Mouse (Mus musculus) brain, embryonic 14.5 days (tissue): ENCODE data around the gene Hist1h2bj. TPM values are rescaled to one million over a fixed set of nuclear protein-coding genes. Genes with fewer than 3 reads are reported as not detected.
A peak's percentile ranks its signal among the peaks of the same experiment; 100 is the strongest.
"Not testable (repeated sequence)": the region's sequence is repeated elsewhere in the genome, so short reads cannot be mapped to it uniquely, and the experiment has no call there.

Experiments used
- DNase-seq: peaks from one replicate; pipeline ENCODE4 v3.0.0-alpha.2; 2011; ENCODE audit warnings: low read depth
- CTCF ChIP-seq: fragments of 200-500 bp; IDR thresholded peaks from 2 replicates; pipeline ENCODE4 v1.5.1; 2012; ENCODE audit warnings: inconsistent platforms, mild to moderate bottlenecking, moderate library complexity, borderline replicate concordance; ENCODE audit not compliant: insufficient read depth, insufficient read length; ENCODE audit errors: extremely low read depth
- POLR2A ChIP-seq: fragments of 200-500 bp; IDR thresholded peaks from 2 replicates; pipeline ENCODE4 v1.6.1; 2012; ENCODE audit warnings: mild to moderate bottlenecking, inconsistent platforms, borderline replicate concordance; ENCODE audit not compliant: poor library complexity, insufficient read depth, insufficient read length, severe bottlenecking; ENCODE audit errors: extremely low read depth
- polyA plus RNA-seq: library from polyadenylated mRNA; depleted of rRNA; stranded (reverse); fragments of >200 nt; gene quantifications from 2 replicates; pipeline ENCODE4 v1.2.3, GENCODE M21; 2012; rRNA removed

The Hist1h2bj gene
- polyA plus RNA-seq, 1 experiment = 20.2 TPM

GRCm38 (mm10) chr13:22043503-22044431, 753 bp downstream of the Hist1h2bj start:
- DNase-seq = peak; percentile 89
- TF ChIP-seq POLR2A (no peak), CTCF (0 out of 2 replicates have a peak, but pooled peaks have one; percentile 12)

GRCm38 (mm10) chr13:22044432-22045155, 1.6 kb downstream of the Hist1h2bj start:
- no peak for TF ChIP-seq CTCF
- TF ChIP-seq POLR2A = no peak
- DNase-seq = no peak

GRCm38 (mm10) chr13:22045311-22045710, 2.3 kb downstream of the Hist1h2bj start:
- TF ChIP-seq CTCF (no peak), POLR2A (no peak)
- DNase-seq = no peak

- TF ChIP-seq CTCF = no peak
- TF ChIP-seq POLR2A = no peak
- no peak for DNase-seq
Observed at GRCm38 (mm10) chr13:22049041-22049440, 6.0 kb downstream of the Hist1h2bj start.

- TF ChIP-seq CTCF (no peak), POLR2A (no peak)
- DNase-seq = peak; percentile 88
Observed at GRCm38 (mm10) chr13:22049737-22050440, 6.9 kb downstream of the Hist1h2bj start.

GRCm38 (mm10) chr13:22050591-22051522, 7.8 kb downstream of the Hist1h2bj start:
- peak; percentile 97 for DNase-seq
- TF ChIP-seq CTCF = peak; percentile 73
- no peak; the same call in 1 of the 2 replicates for TF ChIP-seq POLR2A

- TF ChIP-seq CTCF (no peak), POLR2A (no peak)
- no peak for DNase-seq
Observed at GRCm38 (mm10) chr13:22051523-22051859, 8.5 kb downstream of the Hist1h2bj start.

- TF ChIP-seq POLR2A (no peak), CTCF (no peak)
- DNase-seq = no peak
Observed at GRCm38 (mm10) chr13:22053754-22054153, 10.7 kb downstream of the Hist1h2bj start.

- TF ChIP-seq CTCF (no peak), POLR2A (no peak)
- DNase-seq = no peak
Observed at GRCm38 (mm10) chr13:22061422-22061821, 18.4 kb downstream of the Hist1h2bj start.

- TF ChIP-seq POLR2A (no peak), CTCF (no peak)
- no peak for DNase-seq
Observed at GRCm38 (mm10) chr13:22063468-22063867, 20.5 kb downstream of the Hist1h2bj start.

- not testable (repeated sequence) for DNase-seq
Observed at GRCm38 (mm10) chr13:22084140-22084539, 41.1 kb downstream of the Hist1h2bj start, which contains the start of gene Vmn1r188. Gene Vmn1r188 (plus strand): TSS chr13:22084440.

Other genes starting within 250 kb of the Hist1h2bj start
- gene Hist1h2bq, start 233.0 kb upstream of the Hist1h2bj start, polyA plus RNA-seq = 12.6 and 16.3 TPM in 2 replicates
- gene Hist1h2ao, start 232.7 kb upstream of the Hist1h2bj start, polyA plus RNA-seq = not detected in 2 replicates
- not detected in 2 replicates for gene Hist1h4m, start 231.5 kb upstream of the Hist1h2bj start, polyA plus RNA-seq
- 25.9 and 58.6 TPM in 2 replicates for gene Hist1h4n, start 211.0 kb upstream of the Hist1h2bj start, polyA plus RNA-seq
- gene Hist1h2ap, start 209.7 kb upstream of the Hist1h2bj start, polyA plus RNA-seq = 71.3 and 78.4 TPM in 2 replicates
- 5.6 and 6.6 TPM in 2 replicates for gene Hist1h2br, start 209.5 kb upstream of the Hist1h2bj start, polyA plus RNA-seq
- 14.5 and 14.9 TPM in 2 replicates for gene Zfp184, start 98.1 kb upstream of the Hist1h2bj start, polyA plus RNA-seq
- 0.04 TPM in 1 of 2 replicates, not detected in the other for gene Pom121l2, start 62.0 kb upstream of the Hist1h2bj start, polyA plus RNA-seq
- gene Prss16, start 33.5 kb upstream of the Hist1h2bj start, polyA plus RNA-seq = 0.08 and 0.21 TPM in 2 replicates
- 8.8 and 13.4 TPM in 2 replicates for gene Hist1h2ah, start 7.6 kb upstream of the Hist1h2bj start, polyA plus RNA-seq
- gene Hist1h2bk, start 7.3 kb upstream of the Hist1h2bj start, polyA plus RNA-seq = 20.9 and 21.3 TPM in 2 replicates
- gene Hist1h4i, start 1.9 kb upstream of the Hist1h2bj start, polyA plus RNA-seq = 20.0 and 40.1 TPM in 2 replicates
- 32.1 and 55.3 TPM in 2 replicates for gene Hist1h2ag, start 270 bp upstream of the Hist1h2bj start, polyA plus RNA-seq
- not detected in 2 replicates for gene Vmn1r188, start 41.2 kb downstream of the Hist1h2bj start, polyA plus RNA-seq
- gene Vmn1r189, start 62.6 kb downstream of the Hist1h2bj start, polyA plus RNA-seq = not detected in 2 replicates
- gene Vmn1r191, start 140.8 kb downstream of the Hist1h2bj start, polyA plus RNA-seq = not detected in 2 replicates
- not detected in 2 replicates for gene Vmn1r192, start 147.9 kb downstream of the Hist1h2bj start, polyA plus RNA-seq
- gene Vmn1r193, start 179.9 kb downstream of the Hist1h2bj start, polyA plus RNA-seq = not detected in 2 replicates
- gene Vmn1r194, start 201.0 kb downstream of the Hist1h2bj start, polyA plus RNA-seq = not detected in 2 replicates
- gene Vmn1r195, start 227.3 kb downstream of the Hist1h2bj start, polyA plus RNA-seq = not detected in 2 replicates
- gene Vmn1r196, start 246.7 kb downstream of the Hist1h2bj start, polyA plus RNA-seq = not detected in 2 replicates